Mouse (Mus musculus): Measurements from ENCODE around the gene Robo2.

The Robo2 gene

DNA sequence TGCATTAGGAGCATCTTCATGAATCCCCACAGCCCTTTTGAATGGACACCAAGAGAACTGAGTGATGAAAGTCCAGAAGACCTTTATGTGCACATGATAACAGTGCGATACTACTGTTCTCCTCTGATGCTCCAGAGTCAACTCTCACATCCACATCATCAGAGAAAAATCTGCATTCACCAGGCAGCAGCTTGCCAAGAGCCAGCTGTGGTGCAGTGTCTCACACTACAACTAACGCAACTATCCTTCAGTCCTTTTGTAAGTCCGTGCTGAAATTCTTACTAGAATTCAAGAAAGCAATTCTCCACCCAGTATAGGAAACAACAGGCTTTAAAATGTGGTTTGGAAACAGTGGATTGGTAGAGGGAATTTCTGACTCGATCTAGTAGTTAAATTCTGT, 481.3 kb downstream of the Robo2 start:
- DNase-seq (ENCODE audit: low spot score), result no peak

DNA sequence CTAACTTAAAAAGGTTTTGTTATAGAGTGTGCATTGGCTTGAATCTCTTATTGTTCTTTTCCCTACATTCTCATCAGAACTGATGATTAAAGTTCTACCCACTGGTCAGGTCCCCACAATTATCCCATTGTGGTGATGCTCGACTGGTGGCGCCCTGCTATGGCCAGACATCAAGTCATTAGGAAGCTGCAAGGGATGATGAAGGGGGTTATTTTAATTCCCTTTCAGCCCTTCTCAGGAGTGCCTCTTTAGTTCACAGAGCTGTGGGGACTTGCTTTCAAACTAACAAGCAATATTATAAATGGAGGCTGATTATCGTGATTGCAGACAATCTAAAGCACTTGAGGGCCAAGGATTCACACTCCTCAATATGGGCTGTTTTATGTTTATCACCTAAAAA, 484.1 kb downstream of the Robo2 start:
- DNase-seq (ENCODE audit: low spot score), result no peak

GRCm38 (mm10) chr16:73915425-73915824, 496.2 kb downstream of the Robo2 start:
- DNase-seq (ENCODE audit: low spot score), result no peak

DNA sequence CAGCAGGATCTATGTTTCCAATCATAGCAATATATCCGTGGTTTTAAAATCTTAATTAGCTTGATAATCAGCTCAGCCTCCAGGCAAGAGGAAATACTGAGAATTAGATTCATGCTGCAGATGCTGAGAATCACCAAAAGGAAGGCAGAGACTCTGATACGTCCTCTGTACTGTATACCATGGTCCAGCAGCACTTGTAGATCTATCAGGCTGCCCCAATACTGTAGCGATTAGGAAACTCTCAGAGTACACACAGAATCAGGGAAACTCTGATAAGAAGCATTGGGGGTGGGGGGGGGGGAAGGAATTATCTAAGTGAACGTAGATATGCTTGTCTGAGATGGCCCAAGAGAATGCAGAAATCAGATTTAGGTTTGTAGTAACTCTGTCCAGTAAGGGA, 496.7 kb downstream of the Robo2 start:
- no peak for DNase-seq (ENCODE audit: low spot score)

DNA sequence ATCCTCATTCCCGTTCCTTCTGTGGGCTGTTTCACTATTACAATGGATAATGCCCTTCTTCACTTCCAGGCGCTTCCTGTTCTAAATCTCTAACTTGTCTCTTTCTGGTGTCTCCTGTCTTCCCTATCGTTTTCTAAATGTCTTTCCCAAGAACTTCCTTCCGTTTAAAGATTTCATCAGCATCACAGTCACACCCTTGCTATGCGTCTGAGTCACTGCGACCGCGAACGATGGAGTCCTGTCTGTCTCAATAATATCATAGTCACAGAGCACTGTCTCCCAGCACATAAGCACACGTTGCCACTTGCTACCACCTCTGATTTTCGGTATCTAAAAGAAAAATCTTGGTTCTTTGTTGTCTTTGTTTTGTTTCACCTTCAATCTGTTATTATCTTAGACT, 503.1 kb downstream of the Robo2 start:
- no peak for DNase-seq (ENCODE audit: low spot score)

DNA sequence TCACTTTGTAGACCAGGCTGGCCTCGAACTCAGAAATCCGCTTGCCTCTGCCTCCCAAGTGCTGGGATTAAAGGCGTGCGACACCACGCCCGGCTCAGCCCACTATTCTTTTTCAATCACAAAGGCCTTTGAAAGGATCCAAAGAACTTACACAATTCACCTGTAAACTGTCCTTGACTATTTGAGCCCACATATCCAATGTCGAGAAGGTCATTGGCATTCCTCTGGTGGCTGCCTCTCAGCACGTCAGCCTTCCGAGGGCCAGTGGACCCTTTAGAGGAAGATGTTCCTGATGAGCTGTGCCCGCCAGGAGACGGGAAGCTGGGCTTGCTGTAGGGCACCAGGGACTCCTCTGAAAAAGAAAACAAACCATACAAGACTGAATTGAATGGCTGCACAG, 514.8 kb downstream of the Robo2 start:
- DNase-seq (ENCODE audit: low spot score), result no peak

DNA sequence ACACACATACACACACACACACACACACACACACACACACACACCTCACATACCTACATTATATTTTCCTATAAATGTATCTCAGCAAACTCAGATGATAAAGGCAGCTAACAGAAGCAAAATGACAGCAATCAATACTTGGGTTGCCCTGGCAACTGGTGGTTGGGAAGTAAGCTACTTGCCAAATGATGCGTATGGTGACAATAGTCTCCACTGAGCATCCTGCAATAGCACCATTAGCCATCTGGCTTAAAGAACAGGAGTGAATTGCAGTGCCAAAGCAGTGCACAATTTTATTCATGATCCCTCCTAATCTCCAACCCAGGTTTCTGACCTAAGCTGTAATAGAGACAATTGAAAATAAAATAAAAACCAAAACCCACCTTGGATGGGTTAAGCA, 529.7 kb downstream of the Robo2 start:
- DNase-seq (ENCODE audit: low spot score), result no peak

GRCm38 (mm10) chr16:73877973-73878372, 533.7 kb downstream of the Robo2 start:
- DNase-seq (ENCODE audit: low spot score), result no peak

DNA sequence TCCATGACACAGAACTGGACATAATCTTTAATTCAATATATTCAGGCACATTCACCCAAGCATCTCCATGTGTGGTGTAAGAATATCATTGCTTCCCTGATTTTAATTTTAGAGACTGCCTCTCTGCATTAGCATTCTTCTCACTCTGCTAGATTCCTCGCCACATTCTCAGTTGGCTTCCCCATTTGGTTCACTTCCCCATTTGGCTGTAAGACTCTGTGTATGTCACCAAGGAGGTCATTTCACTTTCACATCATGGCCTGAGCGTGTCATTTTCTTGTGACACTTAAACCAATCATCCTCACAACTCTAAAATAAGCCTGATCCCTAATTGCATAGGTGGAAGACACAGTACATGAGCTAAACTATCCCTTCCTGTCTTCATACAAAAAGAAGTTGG, 536.6 kb downstream of the Robo2 start:
- no peak for DNase-seq (ENCODE audit: low spot score)

DNA sequence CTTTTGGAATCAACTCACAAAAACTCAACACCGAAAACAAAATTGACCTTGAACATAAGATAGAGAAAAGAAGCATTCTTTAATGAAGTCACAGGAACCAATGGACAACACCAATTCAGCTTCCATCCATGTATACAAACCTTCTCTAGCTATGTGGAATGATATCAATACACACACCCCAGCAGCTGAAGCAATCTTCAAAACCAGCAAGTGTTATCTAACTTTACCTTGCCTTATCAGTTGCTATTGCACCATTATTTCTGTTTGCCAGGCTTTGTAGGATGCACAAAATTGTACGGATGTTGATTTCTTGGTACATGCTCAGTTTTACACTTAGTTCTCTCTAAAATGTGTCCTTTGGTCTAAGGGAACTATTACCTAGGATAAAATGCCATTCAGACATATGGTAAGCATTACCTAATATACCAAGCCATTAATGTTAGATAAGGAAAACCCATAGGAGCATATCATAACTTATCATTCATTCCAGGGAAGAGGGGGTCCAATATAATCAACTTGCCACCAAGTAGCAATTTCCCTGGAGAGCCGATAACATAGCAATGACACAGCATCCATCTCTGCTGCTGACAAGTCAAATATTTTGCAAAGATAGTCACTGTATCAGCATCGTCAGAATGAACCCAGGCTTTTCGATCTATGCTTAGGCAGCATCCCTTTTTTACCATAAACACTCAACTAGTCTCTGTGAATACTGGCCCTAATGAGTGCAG, 537.6 kb downstream of the Robo2 start:
- no peak for DNase-seq (ENCODE audit: low spot score)

DNA sequence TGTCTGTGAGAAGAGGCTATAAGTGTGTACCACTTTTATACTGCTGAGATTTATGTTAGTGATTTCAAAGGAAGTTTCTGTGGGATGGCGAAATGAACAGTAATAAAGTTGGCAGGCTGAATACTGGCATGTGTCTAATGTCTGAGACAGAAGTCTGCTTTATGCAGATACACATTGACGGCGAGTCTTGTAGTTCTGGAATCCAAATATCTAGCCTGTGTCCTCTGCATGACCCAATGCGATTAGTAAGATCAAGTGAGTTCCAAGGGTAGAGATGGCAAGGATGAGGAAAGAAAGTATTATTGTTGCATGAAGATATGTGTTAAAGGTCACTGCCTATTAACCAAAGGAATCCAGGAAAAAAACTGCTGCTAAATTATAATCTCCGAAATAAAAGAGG, 541.3 kb downstream of the Robo2 start:
- no peak for DNase-seq (ENCODE audit: low spot score)

GRCm38 (mm10) chr16:73869527-73870212, 542.0 kb downstream of the Robo2 start:
- no peak for DNase-seq (ENCODE audit: low spot score)

GRCm38 (mm10) chr16:73864625-73865024, 547.0 kb downstream of the Robo2 start:
- DNase-seq (ENCODE audit: low spot score), result no peak

DNA sequence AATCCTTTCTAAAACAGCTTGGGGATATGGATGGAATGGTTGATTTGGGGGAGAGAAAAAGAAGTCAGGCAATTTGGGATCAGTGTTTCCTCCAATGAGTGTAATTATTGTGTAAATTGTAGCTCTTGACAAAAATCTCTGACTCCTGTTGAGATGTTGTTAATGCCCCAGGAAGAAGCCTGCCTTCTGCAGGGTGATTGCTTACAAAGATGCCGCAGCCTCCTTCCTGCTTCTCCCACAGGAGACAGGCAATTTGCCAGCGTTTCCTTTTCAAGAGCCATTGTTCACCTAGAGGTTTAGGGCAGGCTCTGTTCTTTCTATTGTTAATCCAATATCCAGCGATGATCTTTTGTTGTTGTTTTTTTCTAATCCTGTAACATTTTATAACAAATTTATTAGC, 547.9 kb downstream of the Robo2 start:
- DNase-seq (ENCODE audit: low spot score), result no peak

DNA sequence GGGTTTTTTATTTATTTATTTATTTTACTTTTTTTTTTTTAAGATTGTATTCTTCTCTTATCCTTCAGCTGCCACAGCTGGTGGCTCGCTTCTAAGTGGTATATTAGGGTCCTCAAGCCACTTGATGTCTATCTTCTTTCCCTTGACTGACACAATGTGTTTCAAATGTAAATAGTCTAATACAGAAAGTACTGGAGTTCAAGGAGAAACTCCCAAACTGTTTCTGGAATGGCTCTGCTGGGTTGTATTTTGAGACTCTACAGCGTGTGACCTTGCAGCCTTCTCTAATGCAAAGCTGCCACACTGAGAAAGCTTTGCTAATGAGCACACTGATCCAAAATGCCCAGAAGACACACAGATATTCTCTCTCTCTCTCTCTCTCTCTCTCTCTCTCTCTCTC, 552.9 kb downstream of the Robo2 start:
- DNase-seq (ENCODE audit: low spot score), result no peak

- no peak for DNase-seq (ENCODE audit: low spot score)
Measured at GRCm38 (mm10) chr16:73855821-73856220, 555.8 kb downstream of the Robo2 start.

Data from urinary bladder, postnatal 10 days (tissue).